Mouse (Mus musculus) liver, embryonic 14.5 days (tissue): ENCODE results near the gene Chpt1.

Source experiments
- CTCF ChIP-seq: IDR thresholded peaks from 2 replicates; pipeline ENCODE4 v1.5.1; 2016; ENCODE audit warnings: antibody characterized with exemption, low read depth, control low read depth
- EP300 ChIP-seq: IDR thresholded peaks from 2 replicates; pipeline ENCODE4 v1.6.1; 2016; ENCODE audit warnings: antibody characterized with exemption, low read depth

DNA sequence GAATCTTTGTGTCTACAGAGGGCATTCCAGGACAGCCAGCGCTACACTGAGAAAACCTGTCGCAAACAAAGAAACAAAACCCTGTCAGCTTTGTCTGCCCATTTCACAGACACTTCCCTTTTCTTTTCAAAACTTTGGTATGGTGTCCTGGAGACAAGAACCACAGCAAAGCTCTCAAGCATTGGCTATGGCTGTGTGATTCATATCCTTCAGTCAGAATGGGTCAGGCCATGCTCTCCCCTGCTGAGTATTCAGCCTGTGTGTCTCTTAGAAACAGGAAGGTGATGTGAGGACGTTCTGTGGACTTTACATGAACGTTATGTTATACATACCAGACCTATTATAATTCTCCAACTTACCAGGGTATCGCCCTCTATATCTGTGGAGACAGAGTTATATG, 86.2 kb downstream of the Chpt1 start:
- TF ChIP-seq CTCF (no peak), EP300 (no peak)
